Mouse (Mus musculus) right cerebral cortex, postnatal 36 days (tissue): ENCODE data around the gene Gm44503.
A peak's percentile ranks its signal among the peaks of the same experiment; 100 is the strongest.

Experiments used
- DNase-seq, 2 experiments: peaks; one replicate each; pipeline ENCODE4 v3.0.0; 2022; ENCODE audit warnings: low spot score in 2 of 2, mixed read lengths in 1 of 2

Gene Gm44503

DNA sequence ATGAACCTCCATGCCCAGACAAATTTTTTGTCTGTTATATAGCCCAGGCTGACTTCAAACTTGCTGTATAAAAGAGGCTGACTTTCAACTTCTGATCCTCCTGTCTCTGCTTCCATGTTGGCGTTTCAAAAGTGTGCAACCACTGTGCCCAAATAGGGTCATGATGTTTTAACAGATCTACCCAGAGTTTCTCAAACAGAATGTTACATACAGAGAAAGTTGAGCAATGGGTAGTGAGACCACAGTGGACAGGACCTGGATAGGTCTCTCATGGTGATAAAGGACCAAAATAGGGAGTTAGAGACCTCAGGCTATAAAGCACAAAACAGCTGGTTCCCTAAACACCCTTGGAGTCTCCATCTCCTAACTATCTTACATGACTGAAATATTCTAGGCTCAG, 71.8 kb downstream of the Gm44503 start:
- DNase-seq = no peak

DNA sequence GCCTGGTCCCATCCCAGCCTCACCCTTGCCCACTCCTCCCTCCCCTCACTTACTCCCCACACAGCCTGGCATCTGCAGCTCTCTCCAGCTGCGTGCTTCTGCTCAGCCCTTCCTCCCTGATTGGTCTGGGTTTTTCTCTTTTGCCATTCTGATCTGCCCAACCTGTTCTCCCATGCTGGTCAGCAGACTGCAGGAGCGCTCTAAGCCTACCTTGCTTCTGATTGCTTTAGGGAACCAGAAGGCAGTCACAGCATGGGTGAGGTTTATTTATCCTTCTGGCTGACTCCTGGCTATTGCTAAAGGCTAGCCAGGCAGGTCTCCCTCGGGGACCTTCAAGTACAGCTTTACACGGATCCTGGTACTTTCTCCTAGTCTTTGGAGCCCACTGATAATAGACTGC, 72.8 kb downstream of the Gm44503 start:
- DNase-seq = no peak

DNA sequence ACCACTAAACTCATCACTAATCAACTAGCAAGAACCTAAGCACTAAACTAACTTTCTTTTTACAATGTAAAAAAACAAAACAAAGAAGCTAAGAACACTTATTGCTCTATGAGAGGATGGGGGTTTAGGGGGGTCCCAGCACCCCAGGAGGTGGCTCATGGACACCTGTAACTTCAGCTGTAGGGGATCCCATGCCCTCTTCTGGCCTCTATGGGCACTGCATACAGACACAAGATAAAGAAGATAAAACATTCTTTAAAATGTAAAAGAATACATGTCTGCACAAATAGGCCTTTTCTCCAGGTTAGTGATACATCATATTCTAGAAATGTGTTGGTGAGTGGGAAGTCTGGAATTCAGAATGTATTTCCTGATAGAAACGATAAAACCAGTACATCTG, 74.8 kb downstream of the Gm44503 start:
- no peak for DNase-seq

DNA sequence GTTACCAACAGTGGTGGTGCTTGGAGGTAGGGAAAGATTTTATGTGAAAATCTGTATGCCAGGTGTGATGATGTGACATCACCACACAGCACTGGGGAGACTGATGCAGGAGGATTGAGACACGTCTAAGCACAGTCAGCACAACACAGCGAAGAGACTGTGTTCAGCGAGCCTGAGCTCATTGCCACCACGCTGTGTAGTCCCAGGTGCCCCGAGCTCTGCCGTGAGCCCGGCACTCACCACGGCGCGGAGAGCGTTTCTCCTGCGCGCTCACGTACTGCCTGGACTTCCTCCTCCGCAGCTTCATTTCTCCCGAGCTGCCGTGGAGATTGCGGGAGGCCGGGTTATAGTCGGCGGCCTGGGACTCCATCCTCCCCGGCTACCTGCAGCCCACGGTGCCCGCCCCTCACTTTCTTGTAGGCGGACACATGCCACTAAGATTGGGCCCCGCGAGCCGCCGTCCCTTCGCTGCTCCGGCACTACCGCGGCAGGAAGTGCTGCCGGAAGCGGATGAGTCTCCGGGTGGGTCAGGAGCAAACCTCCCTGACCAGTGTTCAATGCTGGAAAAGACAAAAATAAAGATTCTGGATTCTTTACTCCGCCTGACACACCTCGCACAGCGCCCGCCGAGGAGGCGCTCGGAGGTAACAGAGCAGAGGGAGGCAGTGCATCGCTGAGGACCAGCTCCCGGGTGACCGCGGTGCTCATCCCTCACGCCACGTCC, 80.7 kb downstream of the Gm44503 start:
- DNase-seq = peak; percentile 89 to 92

DNA sequence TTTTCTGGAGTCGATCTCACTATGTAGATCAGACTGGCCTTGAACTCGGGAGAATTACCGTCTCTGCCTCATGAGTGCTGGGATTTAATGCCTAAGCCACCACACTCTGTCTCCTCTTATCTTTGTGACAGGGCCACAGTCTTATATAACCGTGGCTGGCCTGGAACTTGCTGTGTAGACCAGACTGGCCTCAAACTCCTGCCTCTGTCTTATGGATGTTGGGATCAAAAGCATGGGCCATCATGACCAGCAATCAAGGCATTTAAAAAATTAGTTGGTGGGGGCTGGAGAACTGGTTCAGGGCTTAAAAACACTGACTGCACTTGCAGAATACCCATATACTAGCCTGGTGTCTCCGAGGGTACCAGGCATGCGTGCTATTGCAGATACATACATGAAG, 81.4 kb downstream of the Gm44503 start, which contains the start of gene Pigb:
Pigb (minus strand) TSS at position 299 of the 400 bp plus-strand sequence.
- no peak for DNase-seq

DNA sequence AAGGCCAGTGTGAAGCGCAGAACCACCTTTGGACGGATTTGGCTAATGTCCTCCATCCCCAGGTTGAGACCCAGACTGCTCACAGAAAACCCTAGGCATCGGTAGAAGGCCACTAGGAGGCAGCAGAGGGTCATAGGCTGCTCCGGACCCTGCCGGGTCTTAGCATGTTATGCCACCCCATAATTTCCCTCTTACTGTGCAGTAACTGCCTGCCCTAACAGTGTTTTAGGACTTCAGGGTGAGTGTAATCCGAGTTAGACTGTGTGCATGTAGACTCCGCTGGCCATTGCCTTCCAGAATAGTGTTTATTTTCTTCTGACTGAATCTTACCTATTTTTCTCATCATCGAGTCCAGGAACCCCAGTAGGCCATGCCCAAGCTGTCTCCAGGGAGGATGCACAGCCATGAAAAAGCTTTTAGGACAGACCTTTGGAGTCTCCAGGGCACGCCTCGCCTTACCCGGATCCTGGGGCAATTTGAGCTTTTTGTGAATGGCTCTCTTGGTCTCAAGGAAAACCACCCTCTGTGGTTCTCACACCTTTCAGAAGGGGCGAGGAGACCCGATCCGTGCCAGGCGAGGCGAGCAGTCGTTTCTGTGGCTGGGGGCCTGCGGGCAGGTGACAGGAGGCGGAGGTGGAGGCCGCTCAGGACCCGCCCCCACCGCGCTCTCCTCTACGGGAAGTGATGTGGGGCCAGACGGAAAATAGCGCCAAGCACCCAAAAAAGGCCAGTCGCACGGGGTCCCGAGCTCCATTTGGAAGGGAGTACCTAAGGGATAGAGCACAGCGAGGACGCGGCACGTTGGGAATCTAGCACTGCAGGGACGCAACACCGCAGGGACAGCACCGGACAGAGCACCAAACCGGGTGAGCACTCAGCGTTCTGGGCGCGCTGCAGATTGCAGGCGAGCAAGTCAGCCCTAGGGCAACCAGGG, 85.8 kb downstream of the Gm44503 start, which contains the start of gene Rab27a:
Rab27a (plus strand) TSS at position 709 of the 934 bp plus-strand sequence.
- peak; percentile 57 to 64 for DNase-seq

DNA sequence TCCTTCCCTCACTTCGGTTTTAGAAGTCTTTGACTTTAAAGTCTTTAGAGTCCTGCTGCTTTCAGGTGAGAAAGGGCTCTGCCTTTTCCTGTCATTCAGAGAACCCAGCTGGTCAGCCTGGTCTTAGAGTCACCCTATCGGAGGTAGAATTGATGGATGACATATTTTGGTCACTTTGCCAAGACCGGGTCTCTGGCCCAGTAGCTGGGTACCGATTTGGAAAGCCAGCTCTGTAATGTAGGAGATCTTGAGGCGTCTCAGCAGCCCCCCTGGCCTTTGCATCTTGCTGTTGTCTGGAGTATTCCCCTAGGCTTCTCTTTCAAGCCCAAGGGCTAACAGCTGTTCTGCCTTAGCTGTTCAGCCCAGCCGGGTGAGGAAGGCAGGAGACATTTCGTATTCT, 86.6 kb downstream of the Gm44503 start:
- DNase-seq = no peak

DNA sequence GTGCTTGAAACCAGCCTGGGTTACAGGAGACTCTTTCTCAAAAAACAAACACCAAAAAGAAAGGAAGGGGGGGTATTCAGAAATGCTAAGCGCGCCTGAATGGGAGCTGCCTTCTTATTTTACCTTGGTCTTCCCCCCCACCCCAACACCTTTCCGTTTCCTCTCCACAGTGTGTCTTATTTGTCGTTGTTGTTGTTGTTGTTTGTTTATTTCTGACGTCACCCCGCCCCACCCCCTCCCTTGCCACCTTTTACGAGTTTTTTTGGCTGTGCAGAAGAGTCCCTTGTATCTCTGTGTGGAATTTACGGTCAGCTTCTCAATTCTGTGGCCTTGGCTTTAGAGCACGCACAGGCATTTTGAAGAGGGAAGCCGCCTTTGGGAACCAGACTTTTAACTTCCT, 87.1 kb downstream of the Gm44503 start:
- no peak for DNase-seq

DNA sequence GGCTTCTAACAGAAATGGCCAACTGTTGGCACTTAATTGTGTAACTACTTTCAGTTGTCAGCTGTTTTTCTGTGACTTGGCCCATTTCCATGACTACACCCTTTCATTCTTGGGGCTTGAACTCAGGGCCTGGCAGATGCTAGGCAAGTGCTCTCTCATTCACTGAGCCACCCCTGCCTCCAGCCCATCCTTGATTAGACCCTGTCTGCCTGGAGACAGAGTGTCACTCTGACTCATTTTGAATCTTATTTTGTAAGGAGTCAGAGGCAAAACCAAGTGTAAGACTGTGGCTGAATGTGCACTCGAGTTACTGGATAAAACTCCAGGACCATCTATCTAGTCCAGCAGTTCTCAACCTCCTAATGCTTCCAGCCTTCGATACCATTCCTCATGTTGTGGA, 89.3 kb downstream of the Gm44503 start:
- DNase-seq = no peak

DNA sequence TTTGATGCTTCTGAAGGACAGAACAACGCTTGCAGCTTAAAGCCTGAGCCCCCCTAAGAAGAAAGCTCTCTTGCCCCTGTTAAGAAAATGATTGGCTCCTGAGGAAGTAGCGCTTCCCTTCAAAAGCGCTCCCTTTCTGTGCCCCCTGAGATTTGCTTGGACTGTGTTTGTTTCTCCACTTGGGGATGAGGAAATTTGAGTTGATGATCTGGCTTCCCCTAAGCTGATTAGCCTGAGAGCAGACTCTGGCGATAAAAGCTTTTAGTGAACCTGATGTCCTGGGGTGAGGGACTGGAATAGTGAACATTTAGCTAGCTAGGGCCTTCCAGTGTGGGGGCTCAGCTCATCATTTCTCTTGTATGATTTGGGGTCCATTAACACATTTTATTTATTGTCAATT, 90.3 kb downstream of the Gm44503 start:
- no peak for DNase-seq

DNA sequence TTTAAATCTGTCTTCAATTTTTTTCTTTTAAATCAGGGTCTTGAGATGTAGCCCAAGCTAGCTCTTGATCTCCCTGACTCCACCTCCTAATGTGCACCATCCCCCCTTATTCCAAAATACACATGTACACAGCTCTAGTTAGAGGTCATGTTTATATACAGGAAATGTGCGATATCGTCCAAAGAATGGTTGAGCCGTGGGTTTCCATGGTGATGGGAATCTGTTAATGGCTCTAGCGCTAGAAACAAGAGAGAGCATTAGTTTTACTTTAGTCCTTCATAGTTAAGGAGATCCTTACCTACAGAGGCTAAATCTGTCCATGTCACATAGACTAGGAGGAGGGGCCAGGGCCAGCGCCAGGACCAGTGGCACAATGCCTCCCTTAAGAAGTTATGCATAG, 91.2 kb downstream of the Gm44503 start:
- no peak for DNase-seq

DNA sequence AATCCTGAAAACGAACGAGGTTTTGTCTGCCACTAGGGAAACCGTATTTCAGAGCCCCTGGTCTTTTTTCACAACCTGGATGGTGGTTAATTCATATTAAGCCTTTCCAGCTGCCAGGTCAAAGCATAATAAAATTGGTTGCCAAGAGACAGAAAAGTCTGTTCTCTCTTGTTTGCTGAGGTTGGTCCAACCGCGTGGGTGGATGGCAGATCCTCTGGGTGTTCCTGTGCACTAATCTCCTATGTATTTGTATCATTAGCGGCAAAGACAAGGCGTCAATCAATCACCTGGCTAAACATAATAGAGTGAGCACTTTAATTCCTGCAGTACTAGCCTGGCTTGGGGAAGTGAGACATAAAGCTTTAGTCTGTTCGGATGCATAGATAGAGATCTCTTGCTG, 92.0 kb downstream of the Gm44503 start:
- DNase-seq = no peak

DNA sequence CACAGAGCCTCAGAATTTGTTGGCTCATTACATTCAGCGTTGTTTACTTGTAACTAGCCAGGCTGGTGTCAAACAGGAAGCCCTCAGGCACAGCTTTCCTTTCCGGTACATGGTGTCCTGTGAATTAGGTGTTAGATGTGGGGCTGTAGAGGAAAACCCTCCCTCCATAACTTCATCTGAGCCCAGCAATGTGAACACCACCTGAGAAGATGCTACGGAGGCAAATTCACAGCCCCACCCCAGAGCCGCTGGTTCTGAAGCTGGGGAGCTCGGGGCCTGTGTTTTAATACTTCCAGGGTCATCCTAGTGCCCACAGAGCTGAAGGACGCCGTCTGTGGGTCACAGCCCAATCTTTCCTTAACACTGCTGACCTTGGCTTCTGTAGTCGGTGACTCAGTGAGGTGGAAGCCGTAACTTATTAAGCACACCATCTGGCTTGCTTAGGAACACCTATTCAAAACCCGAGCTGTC, 96.8 kb downstream of the Gm44503 start:
- no peak for DNase-seq

DNA sequence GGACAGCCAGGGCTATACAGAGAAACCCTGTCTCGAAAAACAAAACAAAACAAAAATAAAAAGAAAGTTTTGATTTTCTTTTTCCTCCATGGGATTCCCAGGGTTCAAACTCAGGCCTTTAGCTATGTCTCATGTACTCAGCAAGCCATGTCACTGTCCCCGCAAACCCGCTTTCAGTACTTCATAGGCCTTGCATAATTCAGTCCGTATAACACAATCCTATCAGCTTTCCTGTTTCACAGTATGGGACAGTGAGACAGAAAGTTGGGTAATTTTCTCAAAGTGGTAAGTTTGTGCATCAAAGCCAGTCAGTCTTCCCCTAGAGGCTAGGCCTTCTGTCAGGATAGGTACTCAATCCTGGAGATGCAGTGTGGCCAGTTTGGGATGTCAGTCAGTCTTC, 100.6 kb downstream of the Gm44503 start:
- no peak for DNase-seq

DNA sequence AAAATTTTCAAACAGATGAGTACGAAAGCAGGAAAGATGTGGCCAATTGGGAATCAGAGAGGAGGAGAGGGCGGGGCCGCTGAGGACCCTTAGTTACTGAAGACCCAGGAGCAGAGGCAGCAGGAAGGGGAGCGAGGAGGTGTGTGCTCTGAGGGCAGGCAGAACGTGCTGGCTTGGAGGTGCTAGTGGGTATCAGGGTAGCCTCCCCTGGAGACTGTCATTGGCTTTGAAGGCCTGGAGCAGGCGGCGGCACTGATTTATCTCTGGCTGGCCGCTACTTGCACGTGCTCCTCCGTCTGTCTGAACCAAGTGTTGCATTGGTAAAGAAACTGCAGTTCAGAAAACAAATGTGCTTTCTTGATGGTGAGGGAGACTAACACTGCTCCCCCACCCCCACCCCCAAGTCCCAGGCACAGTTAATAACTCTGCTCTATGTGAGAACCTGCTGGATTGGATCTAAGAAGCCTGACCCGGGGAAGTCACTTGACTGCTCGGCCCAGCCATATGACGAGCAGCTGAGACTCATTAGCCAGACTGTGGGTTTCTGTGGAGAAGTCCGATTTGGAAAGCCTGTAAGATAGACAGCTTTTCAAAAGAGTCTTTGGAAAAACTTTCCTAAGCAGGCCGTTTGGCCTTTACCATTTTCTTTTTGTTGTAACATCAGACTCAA, 105.1 kb downstream of the Gm44503 start:
- DNase-seq = no peak
